Mouse (Mus musculus): ENCODE measurements at regions not wholly inside any gene's neighbourhood (a gene's known extent, or its start where the extent isn't known, plus 50 kb on each side); places are given as distances from the start of the nearest gene placed in this dataset.
A peak's percentile ranks its signal among the peaks of the same experiment; 100 is the strongest.

- Histone ChIP-seq H3K27ac (no peak overlapping the region), H3K4me2 (replicated peaks) (no peak overlapping the region), H3K27me3 (ENCODE audit: control insufficient read depth, insufficient read depth, low read length) (no peaks in the 10 kb centered on the region), H3K9ac (no peak overlapping the region), H3K4me3 (replicated peaks; ENCODE audit: low read length) (no peak overlapping the region), H3K36me3 (replicated peaks; ENCODE audit: control insufficient read depth, insufficient read depth) (no peaks in the 10 kb centered on the region), H3K9me3 (ENCODE audit: control insufficient read depth, low read length) (no peaks in the 10 kb centered on the region), H3K4me1 (replicated peaks; ENCODE audit: control insufficient read depth, insufficient read depth, low read length) (0 out of 2 replicates have a peak, but pooled peaks cover 3% of the 10 kb centered on the region)
- DNase-seq (ENCODE audit: low spot score): no peak
- 66% methylated on average over 3 of the region's 3 CpGs for WGBS
- no peak for ATAC-seq (ENCODE audit: low FRiP score)
Observed at GRCm38 (mm10) chr14:67181586-67181985, 1172.6 kb upstream of the Gulo start.

- no peak overlapping the region for H3K4me3 ChIP-seq (replicated peaks; ENCODE audit: low read length)
- no peaks in the 10 kb centered on the region for H3K27me3 ChIP-seq (ENCODE audit: control insufficient read depth, insufficient read depth, low read length)
- DNase-seq (ENCODE audit: low spot score) (no peak), ATAC-seq (ENCODE audit: low FRiP score) (0 out of 2 replicates have a peak, but pooled peaks have one; percentile 34)
- no peaks in the 10 kb centered on the region for H3K36me3 ChIP-seq (replicated peaks; ENCODE audit: control insufficient read depth, insufficient read depth)
- H3K9ac ChIP-seq: no peak overlapping the region
- H3K4me1 ChIP-seq (replicated peaks; ENCODE audit: control insufficient read depth, insufficient read depth, low read length): 0 out of 2 replicates have a peak, but pooled peaks cover 3% of the 10 kb centered on the region
- H3K9me3 ChIP-seq (ENCODE audit: control insufficient read depth, low read length): no peaks in the 10 kb centered on the region
- no peak overlapping the region for H3K27ac ChIP-seq
- no peak overlapping the region for H3K4me2 ChIP-seq (replicated peaks)
Observed at GRCm38 (mm10) chr14:67179549-67179948, 1170.5 kb upstream of the Gulo start.

GRCm38 (mm10) chr14:67178329-67179039 lies 1169.5 kb upstream of the Gulo start:
- H3K36me3 ChIP-seq (replicated peaks; ENCODE audit: control insufficient read depth, insufficient read depth): no peaks in the 10 kb centered on the region
- DNase-seq (ENCODE audit: low spot score): no peak
- H3K9me3 ChIP-seq (ENCODE audit: control insufficient read depth, low read length): no peaks in the 10 kb centered on the region
- 52% methylated on average over 9 of the region's 9 CpGs for WGBS
- H3K27me3 ChIP-seq (ENCODE audit: control insufficient read depth, insufficient read depth, low read length): no peaks in the 10 kb centered on the region
- no peak for ATAC-seq (ENCODE audit: low FRiP score)
- no peak overlapping the region for H3K4me2 ChIP-seq (replicated peaks)
- no peak overlapping the region for H3K27ac ChIP-seq
- H3K4me3 ChIP-seq (replicated peaks; ENCODE audit: low read length): no peak overlapping the region
- H3K9ac ChIP-seq: no peak overlapping the region
- H3K4me1 ChIP-seq (replicated peaks; ENCODE audit: control insufficient read depth, insufficient read depth, low read length): 0 out of 2 replicates have a peak, but pooled peaks cover 3% of the 10 kb centered on the region

GRCm38 (mm10) chr14:67176672-67177071 lies 1167.7 kb upstream of the Gulo start:
- 0 out of 2 replicates have a peak, but pooled peaks cover 3% of the 10 kb centered on the region for H3K4me1 ChIP-seq (replicated peaks; ENCODE audit: control insufficient read depth, insufficient read depth, low read length)
- H3K4me3 ChIP-seq (replicated peaks; ENCODE audit: low read length): no peak overlapping the region
- H3K36me3 ChIP-seq (replicated peaks; ENCODE audit: control insufficient read depth, insufficient read depth): no peaks in the 10 kb centered on the region
- no peak for DNase-seq (ENCODE audit: low spot score)
- no peak overlapping the region for H3K9ac ChIP-seq
- H3K9me3 ChIP-seq (ENCODE audit: control insufficient read depth, low read length): no peaks in the 10 kb centered on the region
- no peak for ATAC-seq (ENCODE audit: low FRiP score)
- no peak overlapping the region for H3K27ac ChIP-seq
- no peak overlapping the region for H3K4me2 ChIP-seq (replicated peaks)
- H3K27me3 ChIP-seq (ENCODE audit: control insufficient read depth, insufficient read depth, low read length): no peaks in the 10 kb centered on the region
- WGBS: 79% methylated on average over 6 of the region's 6 CpGs

- Histone ChIP-seq H3K9me3 (ENCODE audit: control insufficient read depth, low read length) (no peaks in the 10 kb centered on the region), H3K36me3 (replicated peaks; ENCODE audit: control insufficient read depth, insufficient read depth) (no peaks in the 10 kb centered on the region), H3K4me3 (replicated peaks; ENCODE audit: low read length) (no peak overlapping the region), H3K4me2 (replicated peaks) (no peak overlapping the region), H3K27me3 (ENCODE audit: control insufficient read depth, insufficient read depth, low read length) (no peaks in the 10 kb centered on the region), H3K9ac (no peak overlapping the region), H3K4me1 (replicated peaks; ENCODE audit: control insufficient read depth, insufficient read depth, low read length) (0 out of 2 replicates have a peak, but pooled peaks cover 3% of the 10 kb centered on the region), H3K27ac (no peak overlapping the region)
- WGBS: 92% methylated on average over 6 of the region's 6 CpGs
- no peak for ATAC-seq (ENCODE audit: low FRiP score)
- DNase-seq (ENCODE audit: low spot score): no peak
Observed at GRCm38 (mm10) chr14:67176100-67176499, 1167.1 kb upstream of the Gulo start.

GRCm38 (mm10) chr14:67174929-67175328 lies 1165.9 kb upstream of the Gulo start:
- DNase-seq (ENCODE audit: low spot score): no peak
- no peak for ATAC-seq (ENCODE audit: low FRiP score)
- no peaks in the 10 kb centered on the region for H3K9me3 ChIP-seq (ENCODE audit: control insufficient read depth, low read length)

GRCm38 (mm10) chr14:67170801-67171200 lies 1161.8 kb upstream of the Gulo start:
- DNase-seq (ENCODE audit: low spot score) (no peak), ATAC-seq (ENCODE audit: low FRiP score) (no peak)
- Histone ChIP-seq H3K27me3 (ENCODE audit: control insufficient read depth, insufficient read depth, low read length) (no peaks in the 10 kb centered on the region), H3K27ac (no peak overlapping the region), H3K36me3 (replicated peaks; ENCODE audit: control insufficient read depth, insufficient read depth) (no peaks in the 10 kb centered on the region), H3K9me3 (ENCODE audit: control insufficient read depth, low read length) (no peaks in the 10 kb centered on the region), H3K4me3 (replicated peaks; ENCODE audit: low read length) (no peak overlapping the region), H3K9ac (no peak overlapping the region), H3K4me1 (replicated peaks; ENCODE audit: control insufficient read depth, insufficient read depth, low read length) (no peaks in the 10 kb centered on the region), H3K4me2 (replicated peaks) (no peak overlapping the region)
- 86% methylated on average over 6 of the region's 6 CpGs for WGBS

More at GRCm38 (mm10) chr14:67174929-67175328, 1165.9 kb upstream of the Gulo start:
- Histone ChIP-seq H3K27ac (no peak overlapping the region), H3K4me1 (replicated peaks; ENCODE audit: control insufficient read depth, insufficient read depth, low read length) (0 out of 2 replicates have a peak, but pooled peaks cover 3% of the 10 kb centered on the region), H3K27me3 (ENCODE audit: control insufficient read depth, insufficient read depth, low read length) (no peaks in the 10 kb centered on the region), H3K4me3 (replicated peaks; ENCODE audit: low read length) (no peak overlapping the region), H3K4me2 (replicated peaks) (no peak overlapping the region), H3K9ac (no peak overlapping the region), H3K36me3 (replicated peaks; ENCODE audit: control insufficient read depth, insufficient read depth) (no peaks in the 10 kb centered on the region)
- 85% methylated on average over 7 of the region's 7 CpGs for WGBS

GRCm38 (mm10) chr14:67170248-67170647 lies 1161.2 kb upstream of the Gulo start:
- H3K36me3 ChIP-seq (replicated peaks; ENCODE audit: control insufficient read depth, insufficient read depth): no peaks in the 10 kb centered on the region
- H3K9ac ChIP-seq: no peak overlapping the region
- H3K9me3 ChIP-seq (ENCODE audit: control insufficient read depth, low read length): no peaks in the 10 kb centered on the region
- H3K4me1 ChIP-seq (replicated peaks; ENCODE audit: control insufficient read depth, insufficient read depth, low read length): no peaks in the 10 kb centered on the region
- ATAC-seq (ENCODE audit: low FRiP score) (no peak), DNase-seq (ENCODE audit: low spot score) (no peak)
- no peak overlapping the region for H3K4me3 ChIP-seq (replicated peaks; ENCODE audit: low read length)
- WGBS: 57% methylated on average over 3 of the region's 3 CpGs
- no peak overlapping the region for H3K27ac ChIP-seq
- no peaks in the 10 kb centered on the region for H3K27me3 ChIP-seq (ENCODE audit: control insufficient read depth, insufficient read depth, low read length)
- no peak overlapping the region for H3K4me2 ChIP-seq (replicated peaks)

GRCm38 (mm10) chr14:67169201-67169600 lies 1160.2 kb upstream of the Gulo start:
- no peak overlapping the region for H3K27ac ChIP-seq
- no peak overlapping the region for H3K4me2 ChIP-seq (replicated peaks)
- no peak for ATAC-seq (ENCODE audit: low FRiP score)
- H3K9ac ChIP-seq: no peak overlapping the region
- WGBS: 64% methylated on average over 1 of the region's 1 CpGs
- H3K36me3 ChIP-seq (replicated peaks; ENCODE audit: control insufficient read depth, insufficient read depth): no peaks in the 10 kb centered on the region
- H3K27me3 ChIP-seq (ENCODE audit: control insufficient read depth, insufficient read depth, low read length): no peaks in the 10 kb centered on the region
- H3K4me1 ChIP-seq (replicated peaks; ENCODE audit: control insufficient read depth, insufficient read depth, low read length): no peaks in the 10 kb centered on the region
- no peak for DNase-seq (ENCODE audit: low spot score)
- no peaks in the 10 kb centered on the region for H3K9me3 ChIP-seq (ENCODE audit: control insufficient read depth, low read length)
- no peak overlapping the region for H3K4me3 ChIP-seq (replicated peaks; ENCODE audit: low read length)

Data from hindbrain, embryonic 14.5 days (tissue).